Mouse (Mus musculus): Measurements from ENCODE around the gene Map3k10.
"Not testable (repeated sequence)": the region's sequence is repeated elsewhere in the genome, so short reads cannot be mapped to it uniquely, and the experiment has no call there.

The Map3k10 gene

DNA sequence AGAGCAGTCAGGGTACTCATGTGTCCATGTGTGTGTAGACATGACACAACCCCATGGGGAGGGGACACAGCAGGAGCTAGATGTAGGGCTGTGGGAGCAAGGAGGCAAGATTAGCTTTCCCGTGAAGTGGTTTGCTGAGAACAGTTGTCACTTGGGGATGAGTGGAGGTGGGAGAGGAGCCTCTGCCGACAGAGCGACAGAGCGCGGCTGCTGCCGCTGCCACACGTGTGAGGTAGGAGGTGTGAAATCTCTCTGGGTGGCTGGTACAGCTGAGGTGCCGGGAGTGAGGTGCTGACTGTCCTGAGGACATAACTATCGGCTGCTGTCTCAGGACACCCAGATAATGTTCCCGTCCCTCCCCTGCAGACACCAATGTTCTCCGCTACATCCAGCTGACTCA, 18.9 kb downstream of the Map3k10 start:
- in situ Hi-C loops (cut with MboI, MseI), result no loop called here

DNA sequence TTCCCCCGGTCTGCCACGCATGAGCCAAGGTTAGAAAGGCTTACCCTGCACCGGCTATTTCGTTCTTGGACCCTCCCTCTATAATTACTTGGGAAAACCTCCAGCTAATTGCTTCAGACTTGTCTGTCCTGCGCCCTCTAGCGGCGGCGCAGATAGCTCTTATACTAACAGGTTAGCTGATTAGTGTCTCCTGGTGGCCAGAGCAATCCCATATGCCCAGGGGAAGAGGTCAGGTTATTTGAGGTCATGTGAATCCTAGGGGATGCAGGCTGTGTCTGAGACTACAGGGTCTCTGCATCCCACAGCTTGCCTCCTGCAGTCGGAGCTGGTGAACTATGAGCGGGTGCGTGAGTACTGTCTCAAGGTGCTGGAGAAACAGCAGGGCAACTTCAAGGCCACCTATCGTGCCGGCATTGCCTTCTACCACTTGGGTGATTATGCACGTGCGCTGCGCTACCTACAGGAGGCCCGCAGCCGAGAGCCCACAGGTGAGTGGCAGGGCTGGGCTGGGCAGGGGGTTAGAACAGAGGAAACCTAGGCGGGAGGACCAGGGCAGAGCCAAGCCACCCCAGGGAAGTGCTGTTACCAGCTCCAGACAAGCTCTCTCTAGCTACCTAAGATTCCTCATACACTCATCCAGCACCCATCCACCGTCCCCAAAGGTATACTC, 19.7 kb downstream of the Map3k10 start:
- in situ Hi-C loops (cut with MboI, MseI), result loop anchor here (5.0 kb wide), 1 partner anchor 57 kb away; no protein-coding TSS in a partner anchor

DNA sequence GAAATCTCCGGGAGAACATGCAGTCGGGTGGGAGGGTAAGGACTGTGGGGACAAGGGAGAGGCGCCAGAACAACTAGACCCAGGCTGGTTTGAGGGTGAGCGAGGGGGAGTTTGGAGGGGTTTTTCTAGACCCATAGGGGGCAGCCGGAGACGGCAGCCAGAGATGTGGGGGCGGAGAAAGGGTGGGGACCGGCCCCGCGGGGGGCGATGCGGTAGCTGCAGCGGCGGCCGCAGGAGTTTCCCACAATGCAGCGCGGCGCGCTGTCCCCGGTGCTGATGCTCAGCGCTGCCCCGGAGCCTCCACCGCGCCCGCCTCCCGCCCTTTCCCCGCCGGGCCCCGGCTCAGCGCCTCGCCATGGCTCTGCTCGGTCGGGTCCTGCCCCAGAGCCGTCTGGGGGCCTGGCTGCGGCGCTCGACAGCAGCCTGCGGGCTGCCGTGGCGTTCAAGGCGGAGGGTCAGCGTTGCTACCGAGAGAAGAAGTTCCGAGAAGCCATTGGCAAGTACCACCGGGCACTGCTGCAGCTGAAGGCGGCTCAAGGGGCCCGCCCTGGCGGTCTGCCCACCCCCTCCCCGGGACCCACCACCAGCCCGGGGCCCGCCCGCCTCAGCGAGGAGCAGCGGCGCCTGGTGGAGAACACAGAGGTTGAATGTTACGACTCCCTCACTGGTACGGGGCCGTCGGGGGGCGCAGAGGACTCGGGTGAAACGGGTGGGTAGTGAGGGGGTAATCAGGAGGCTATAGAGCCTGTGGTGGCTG, 20.5 kb downstream of the Map3k10 start, which contains the start of gene Ttc9b:
Gene Ttc9b, plus strand, starts transcription at position 235 of the 757 bp plus-strand sequence.
- in situ Hi-C loops (cut with MboI, MseI), result loop anchor here (5.0 kb wide), 1 partner anchor 57 kb away; no protein-coding TSS in a partner anchor

DNA sequence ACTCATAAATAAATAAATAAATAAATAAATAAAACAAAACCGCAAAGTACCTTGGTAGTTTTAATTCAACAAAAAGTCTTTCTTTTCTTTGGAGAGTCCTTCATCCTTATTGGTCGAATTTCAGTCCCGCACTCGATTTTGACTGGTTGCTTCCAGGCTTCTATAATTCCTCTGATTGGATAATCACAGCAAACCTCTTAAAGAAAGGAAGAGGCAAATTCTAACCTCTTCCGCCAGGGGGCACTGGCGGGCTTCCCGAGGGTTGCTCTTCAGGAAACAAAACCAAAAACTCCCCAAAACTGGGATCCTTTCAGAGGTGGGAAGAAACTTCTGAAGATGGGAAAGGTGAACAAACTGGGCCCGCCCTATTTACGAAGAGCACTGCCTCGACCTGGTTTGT, 23.4 kb downstream of the Map3k10 start:
- in situ Hi-C loops (cut with MboI, MseI), result loop anchor here (5.0 kb wide), 1 partner anchor 54 kb away; no protein-coding TSS in a partner anchor

GRCm38 (mm10) chr7:27649723-27650122, 24.7 kb downstream of the Map3k10 start:
- in situ Hi-C loops (cut with MboI, MseI), result loop anchor here (5.0 kb wide), 1 partner anchor 52 kb away; no protein-coding TSS in a partner anchor

GRCm38 (mm10) chr7:27647281-27648002, 27.0 kb downstream of the Map3k10 start:
- in situ Hi-C loops (cut with MboI, MseI), result no loop called here

- in situ Hi-C loops (cut with MboI, MseI), result no loop called here
Observed at GRCm38 (mm10) chr7:27646516-27646915, 27.9 kb downstream of the Map3k10 start.

DNA sequence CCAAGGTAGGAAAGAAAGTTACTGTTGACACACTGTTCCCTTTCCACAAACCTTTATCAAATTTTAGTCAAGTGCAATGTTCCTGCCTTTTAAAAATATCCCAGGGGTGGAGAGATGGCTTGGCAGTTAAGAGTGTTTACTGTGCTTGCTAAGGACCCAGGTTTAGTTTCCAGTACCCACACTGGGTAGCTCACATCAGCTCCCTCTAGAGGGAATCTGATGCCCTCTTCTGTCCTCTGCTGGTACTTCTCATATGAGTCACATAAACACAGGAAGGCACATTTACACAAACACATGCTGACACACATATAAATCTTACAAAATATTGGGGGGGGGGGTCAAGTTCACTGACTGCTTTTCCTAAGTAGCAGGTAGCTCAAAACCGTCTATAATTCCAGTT, 29.9 kb downstream of the Map3k10 start:
- in situ Hi-C loops (cut with MboI, MseI), result no loop called here

- in situ Hi-C loops (cut with MboI, MseI), result not testable (repeated sequence)
Observed at GRCm38 (mm10) chr7:27635094-27635493, 39.3 kb downstream of the Map3k10 start.

DNA sequence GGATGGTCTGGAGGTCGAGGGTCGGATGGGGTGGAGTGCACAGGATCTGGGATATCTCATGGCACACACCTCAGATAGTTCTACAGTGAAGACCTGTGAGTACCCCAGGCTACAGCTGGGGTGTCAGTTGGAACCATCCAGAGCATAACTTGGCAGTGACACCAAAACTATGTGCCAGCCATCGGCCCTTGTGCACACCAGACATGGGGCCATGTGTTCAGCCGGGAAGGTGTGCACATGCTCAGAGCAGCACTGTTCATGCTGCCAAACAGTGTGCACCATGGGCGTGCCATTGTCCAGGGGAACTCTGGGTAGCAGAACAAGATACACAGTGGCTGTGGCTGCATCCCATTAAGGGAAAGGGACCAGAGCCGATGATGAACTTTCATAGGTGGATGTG, 39.7 kb downstream of the Map3k10 start:
- in situ Hi-C loops (cut with MboI, MseI), result no loop called here

- in situ Hi-C loops (cut with MboI, MseI), result no loop called here
Observed at GRCm38 (mm10) chr7:27633166-27633565, 41.2 kb downstream of the Map3k10 start.

- in situ Hi-C loops (cut with MboI, MseI), result no loop called here
Observed at GRCm38 (mm10) chr7:27631439-27631838, 43.0 kb downstream of the Map3k10 start.

DNA sequence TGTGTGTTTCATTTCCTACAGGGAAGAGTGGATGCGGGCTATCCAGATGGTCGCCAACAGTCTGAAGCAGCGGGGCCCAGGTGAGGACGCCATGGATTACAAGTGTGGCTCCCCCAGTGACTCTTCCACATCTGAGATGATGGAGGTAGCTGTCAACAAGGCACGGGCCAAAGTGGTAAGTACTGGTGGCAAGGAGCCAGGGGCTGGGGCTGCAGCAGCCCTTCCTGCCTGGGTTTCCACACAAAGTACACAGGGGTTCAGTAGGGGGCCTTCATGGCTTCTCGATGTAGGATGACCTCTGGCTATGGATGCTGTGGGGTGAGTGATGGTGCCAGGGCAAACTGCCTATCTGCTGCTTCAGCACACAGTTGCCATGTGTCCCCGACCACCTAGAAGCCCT, 45.6 kb downstream of the Map3k10 start:
- in situ Hi-C loops (cut with MboI, MseI), result not testable (repeated sequence)

GRCm38 (mm10) chr7:27628190-27628589, 46.2 kb downstream of the Map3k10 start:
- in situ Hi-C loops (cut with MboI, MseI), result no loop called here

DNA sequence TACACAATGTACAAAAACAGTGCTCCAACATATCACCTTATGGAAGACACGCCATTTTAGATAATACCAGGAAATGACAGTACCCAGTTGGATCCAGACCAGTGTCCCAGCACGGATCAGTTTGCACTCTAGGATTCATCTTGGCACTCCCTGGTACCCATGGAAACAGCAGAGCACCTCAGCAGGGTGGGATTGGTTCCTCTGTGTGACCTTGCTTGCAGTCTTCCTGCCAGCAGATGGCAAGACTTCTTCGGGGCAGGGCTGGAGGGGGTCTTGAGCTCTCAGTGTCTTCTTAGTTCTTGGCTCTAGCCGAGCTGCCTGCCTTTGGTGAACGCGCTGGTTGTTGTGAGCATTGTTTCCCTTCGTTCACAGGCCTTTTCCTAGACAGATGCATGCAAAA, 46.7 kb downstream of the Map3k10 start:
- in situ Hi-C loops (cut with MboI, MseI), result no loop called here

DNA sequence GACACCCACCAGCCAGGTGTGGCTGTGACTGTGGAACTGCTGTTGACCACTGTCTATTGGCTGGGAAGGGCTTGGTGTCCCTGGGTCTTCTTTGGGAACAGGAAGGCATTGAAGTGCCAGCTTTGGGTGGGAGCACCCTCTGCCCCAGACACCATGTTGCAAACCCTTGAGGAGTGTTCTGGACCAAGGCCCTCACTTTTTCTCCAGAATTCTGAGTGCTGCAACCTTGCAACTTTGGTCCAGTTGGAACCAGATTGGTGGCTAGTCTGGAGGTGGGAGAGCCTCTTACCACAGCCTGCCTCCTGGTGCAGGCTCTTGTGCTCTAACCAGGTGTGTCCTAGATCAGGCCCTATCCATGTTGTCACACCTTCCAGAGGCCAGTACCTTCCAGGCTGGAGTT, 49.4 kb downstream of the Map3k10 start:
- in situ Hi-C loops (cut with MboI, MseI), result no loop called here

- in situ Hi-C loops (cut with MboI, MseI), result no loop called here
Observed at GRCm38 (mm10) chr7:27622234-27622633, 52.2 kb downstream of the Map3k10 start.

DNA sequence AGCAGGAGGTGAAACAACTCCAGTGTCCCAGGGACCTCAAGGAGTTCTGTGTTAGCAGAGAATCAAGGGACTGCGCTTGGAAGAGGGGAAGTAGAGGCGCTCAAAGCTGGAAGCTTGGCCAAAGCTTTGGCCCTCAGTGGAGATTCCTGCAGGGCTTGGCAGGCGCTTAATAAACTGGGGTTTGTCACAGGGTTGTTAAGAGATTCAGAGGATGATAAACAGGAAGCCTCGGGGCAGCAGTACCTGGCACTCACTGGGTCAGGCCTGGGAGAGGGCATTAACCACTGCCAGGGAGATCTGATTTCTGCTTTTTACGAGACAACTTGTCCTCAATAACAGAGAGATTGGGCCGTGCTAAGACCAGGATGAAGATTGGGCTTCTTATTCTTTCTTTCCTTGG, 53.4 kb downstream of the Map3k10 start:
- in situ Hi-C loops (cut with MboI, MseI), result no loop called here

DNA sequence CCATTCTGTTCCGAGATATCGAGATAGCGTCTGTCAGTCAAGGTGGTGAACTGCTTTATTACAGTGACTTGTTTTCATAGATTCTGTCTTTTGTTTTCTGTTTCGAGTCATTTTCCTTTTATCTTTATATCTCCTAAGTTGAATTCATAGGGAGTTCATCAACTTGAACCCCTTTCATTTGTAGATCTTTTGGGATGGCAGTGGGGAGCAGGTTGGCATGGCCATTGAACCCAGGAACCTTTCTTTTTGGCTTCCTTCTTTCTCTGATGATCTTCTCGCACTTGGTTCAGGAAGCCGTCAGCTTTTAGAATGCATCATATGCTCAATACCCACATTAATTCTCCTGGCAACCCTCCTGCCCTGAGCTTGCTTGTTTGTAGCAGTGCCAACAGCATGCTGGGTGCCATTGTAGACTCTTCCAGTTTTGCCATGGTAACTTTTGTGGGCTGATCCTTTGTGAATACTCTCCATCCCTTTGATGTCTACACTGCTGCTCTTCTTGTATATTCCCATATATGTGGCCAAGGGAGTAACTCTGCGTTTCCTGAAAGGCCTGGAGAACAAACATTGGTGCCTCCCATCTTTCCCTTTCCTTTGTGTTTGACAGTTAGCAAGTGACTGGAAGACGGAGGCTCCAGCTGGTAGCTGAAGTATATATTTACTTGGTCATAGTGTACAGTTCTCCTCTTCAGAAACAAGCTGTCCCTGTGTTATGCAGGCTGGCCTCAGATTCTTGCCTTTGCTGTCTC, 60.5 kb downstream of the Map3k10 start:
- in situ Hi-C loops (cut with MboI, MseI), result no loop called here

DNA sequence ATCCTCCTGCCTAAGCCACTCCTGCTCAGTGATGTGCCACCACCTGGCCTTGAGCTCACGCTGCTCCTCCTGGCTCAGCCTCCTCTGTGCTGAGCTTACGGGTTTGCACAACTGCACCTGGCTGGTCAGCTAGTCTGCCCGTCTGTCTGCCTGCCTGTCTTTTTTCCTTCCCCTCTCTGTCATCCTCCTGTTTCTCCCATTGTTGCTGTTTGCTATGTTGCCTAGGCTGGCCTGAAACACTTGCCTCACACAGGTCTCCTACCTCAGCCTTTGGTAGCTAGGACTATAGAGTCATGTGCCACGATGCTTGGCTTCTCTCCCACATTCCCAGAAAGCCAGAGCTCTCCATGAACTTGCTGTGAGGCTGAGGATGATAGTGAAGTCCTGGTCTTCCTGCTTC, 61.5 kb downstream of the Map3k10 start:
- in situ Hi-C loops (cut with MboI, MseI), result no loop called here

GRCm38 (mm10) chr7:27610871-27611270, 63.5 kb downstream of the Map3k10 start:
- in situ Hi-C loops (cut with MboI, MseI), result no loop called here

DNA sequence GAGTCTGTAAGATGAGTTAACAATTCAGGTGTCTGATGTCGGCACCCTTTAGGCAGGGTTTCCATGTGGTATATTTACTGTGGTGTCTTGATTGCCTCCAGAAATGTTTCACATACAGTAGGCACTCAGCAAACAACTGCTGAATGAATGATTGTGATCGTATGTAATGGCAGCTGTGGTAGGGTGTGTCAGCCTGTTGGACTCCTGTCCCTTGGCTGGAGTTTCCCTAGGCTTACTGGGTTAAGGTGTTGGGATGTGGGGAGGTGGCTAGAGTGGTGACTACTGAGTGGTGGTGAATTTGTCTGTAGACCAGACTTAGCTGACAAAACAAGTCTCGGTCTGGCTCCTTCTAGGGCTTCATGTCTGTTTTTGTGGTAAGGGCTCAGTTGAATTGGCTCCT, 64.0 kb downstream of the Map3k10 start:
- in situ Hi-C loops (cut with MboI, MseI), result no loop called here

Measured in T-helper 2 cell (primary cell).